In the genomic region with DNA sequence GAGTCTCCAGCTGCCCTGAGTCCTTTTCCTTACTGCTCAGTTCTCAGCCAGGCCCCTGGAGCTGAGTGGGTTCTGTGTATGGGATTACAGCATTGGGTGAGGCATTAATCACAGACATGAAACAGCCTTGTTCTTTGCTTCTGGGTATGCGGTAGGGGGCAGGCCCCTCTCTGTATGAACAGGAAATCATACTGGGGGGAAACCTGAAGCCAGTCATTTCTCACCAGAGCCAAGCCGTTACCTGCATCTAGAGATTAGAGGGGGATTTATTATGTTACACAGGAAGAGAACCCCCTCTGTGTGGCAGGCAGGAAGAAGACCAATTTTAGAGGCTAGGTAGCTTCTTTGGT, we compare ENCODE assay signal across 12 mouse cellular contexts. TPM values are rescaled to one million over a fixed set of nuclear protein-coding genes. Genes with fewer than 3 reads are reported as not detected.
DNase-seq lines count a peak whose midpoint lies in the region; ATAC-seq lines count a peak whose summit lies in the region.
"Had no signal": no experiment of that assay in that cellular context is flagged by ENCODE, and none has a peak within 500 bp of the region (broad histone marks: within the 10 kb centered on the region; RNA-seq: fewer than 3 reads in every experiment).

No protein-coding gene starts in this region.

- no peak overlapping the region for H3K4me3 ChIP-seq in heart, embryonic 12.5 days
- 0 out of 2 replicates have a peak overlapping the region, but pooled peaks have one; percentile 30 for H3K4me3 ChIP-seq in midbrain, embryonic 10.5 days
- no peak overlapping the region for H3K4me3 ChIP-seq in midbrain, embryonic 14.5 days (replicated peaks; ENCODE audit: low read depth, low read length)
- no peak overlapping the region for H3K4me3 ChIP-seq in limb, embryonic 11.5 days (ENCODE audit: low read depth, low read length)
- H3K4me3 ChIP-seq in stomach, embryonic 16.5 days (replicated peaks; ENCODE audit: low read length) = peak overlapping the region; percentile 28; the same call in 1 of the 2 replicates
- H3K4me3 ChIP-seq: left cerebral cortex, adult 2 months had no signal

- DNase-seq in heart, postnatal 4 days = no peak
- DNase-seq in midbrain, embryonic 10.5 days (ENCODE audit: low spot score) = no peak
- no peak for DNase-seq in midbrain, embryonic 14.5 days
- peak; percentile 43 for DNase-seq in limb, embryonic 11.5 days (ENCODE audit: low spot score)
- DNase-seq in thymus, postnatal 14 days = no peak
- DNase-seq: lung, postnatal 14 days; spleen, adult 18-20 months had no signal

- peaks cover 34% of the 10 kb centered on the region for H3K4me1 ChIP-seq in heart, embryonic 12.5 days (replicated peaks)
- peaks cover 48% of the 10 kb centered on the region for H3K4me1 ChIP-seq in midbrain, embryonic 10.5 days
- H3K4me1 ChIP-seq in midbrain, embryonic 14.5 days (ENCODE audit: control insufficient read depth, insufficient read depth, low read length) = peaks cover 21% of the 10 kb centered on the region
- H3K4me1 ChIP-seq in limb, embryonic 11.5 days (ENCODE audit: control insufficient read depth, insufficient read depth, low read length) = peaks cover 26% of the 10 kb centered on the region
- peaks cover 22% of the 10 kb centered on the region for H3K4me1 ChIP-seq in stomach, embryonic 16.5 days (ENCODE audit: control insufficient read depth, insufficient read depth, low read length)

- 0 out of 2 replicates have a peak, but pooled peaks cover 4% of the 10 kb centered on the region for H3K9me3 ChIP-seq in heart, embryonic 12.5 days (replicated peaks)
- peaks cover 11% of the 10 kb centered on the region; the same call in 1 of the 2 replicates for H3K9me3 ChIP-seq in midbrain, embryonic 10.5 days (replicated peaks)
- no peaks in the 10 kb centered on the region for H3K9me3 ChIP-seq in midbrain, embryonic 14.5 days (ENCODE audit: control insufficient read depth, low read length)
- no peaks in the 10 kb centered on the region for H3K9me3 ChIP-seq in limb, embryonic 11.5 days (ENCODE audit: control insufficient read depth, low read length)
- H3K9me3 ChIP-seq in stomach, embryonic 16.5 days (replicated peaks; ENCODE audit: control insufficient read depth, low read length) = no peaks in the 10 kb centered on the region

- peak overlapping the region; percentile 51 for H3K4me2 ChIP-seq in heart, embryonic 12.5 days
- H3K4me2 ChIP-seq in midbrain, embryonic 14.5 days (ENCODE audit: low read length) = no peak overlapping the region; the same call in 1 of the 2 replicates
- H3K4me2 ChIP-seq in limb, embryonic 11.5 days (ENCODE audit: low read depth, severe bottlenecking) = no peak overlapping the region
- H3K4me2 ChIP-seq in stomach, embryonic 16.5 days (ENCODE audit: low read depth, low read length) = peak overlapping the region; percentile 54

- H3K36me3 ChIP-seq in heart, embryonic 12.5 days = no peaks in the 10 kb centered on the region
- H3K36me3 ChIP-seq in midbrain, embryonic 10.5 days = no peaks in the 10 kb centered on the region; the same call in 1 of the 2 replicates
- no peaks in the 10 kb centered on the region for H3K36me3 ChIP-seq in midbrain, embryonic 14.5 days (ENCODE audit: control insufficient read depth, insufficient read depth, low read length)
- H3K36me3 ChIP-seq in limb, embryonic 11.5 days (ENCODE audit: control insufficient read depth, insufficient read depth, low read length) = no peaks in the 10 kb centered on the region
- H3K36me3 ChIP-seq in stomach, embryonic 16.5 days (ENCODE audit: control insufficient read depth, insufficient read depth, low read length) = no peaks in the 10 kb centered on the region

- peaks cover 7% of the 10 kb centered on the region; the same call in 1 of the 2 replicates for H3K27me3 ChIP-seq in heart, embryonic 12.5 days (replicated peaks)
- peaks cover 96% of the 10 kb centered on the region for H3K27me3 ChIP-seq in midbrain, embryonic 10.5 days (ENCODE audit: low read depth, poor library complexity, severe bottlenecking)
- H3K27me3 ChIP-seq in midbrain, embryonic 14.5 days (ENCODE audit: control insufficient read depth, insufficient read depth, low read length) = peaks cover 26% of the 10 kb centered on the region
- H3K27me3 ChIP-seq in limb, embryonic 11.5 days (ENCODE audit: control insufficient read depth, insufficient read depth, low read length) = no peaks in the 10 kb centered on the region
- H3K27me3 ChIP-seq in stomach, embryonic 16.5 days (ENCODE audit: control insufficient read depth, insufficient read depth, low read length) = no peaks in the 10 kb centered on the region

- H3K27ac ChIP-seq in heart, embryonic 12.5 days (ENCODE audit: poor library complexity, severe bottlenecking) = peak overlapping the region; percentile 42; the same call in 1 of the 2 replicates
- 0 out of 2 replicates have a peak overlapping the region, but pooled peaks have one; percentile 33 for H3K27ac ChIP-seq in midbrain, embryonic 10.5 days (replicated peaks)
- H3K27ac ChIP-seq in midbrain, embryonic 14.5 days (replicated peaks; ENCODE audit: low read depth, low read length) = no peak overlapping the region
- peak overlapping the region; percentile 39; the same call in 1 of the 2 replicates for H3K27ac ChIP-seq in limb, embryonic 11.5 days (replicated peaks; ENCODE audit: low read depth, low read length)
- H3K27ac ChIP-seq in stomach, embryonic 16.5 days (ENCODE audit: low read length) = peak overlapping the region; percentile 80
- H3K27ac ChIP-seq: left cerebral cortex, adult 2 months had no signal

- H3K9ac ChIP-seq in heart, embryonic 12.5 days = 0 out of 2 replicates have a peak overlapping the region, but pooled peaks have one; percentile 14
- H3K9ac ChIP-seq in midbrain, embryonic 14.5 days (replicated peaks; ENCODE audit: low read length) = no peak overlapping the region
- H3K9ac ChIP-seq in limb, embryonic 11.5 days (ENCODE audit: low read length) = no peak overlapping the region
- H3K9ac ChIP-seq in stomach, embryonic 16.5 days (ENCODE audit: low read length) = peak overlapping the region; percentile 24; the same call in 1 of the 2 replicates

- ATAC-seq in heart, embryonic 12.5 days (ENCODE audit: insufficient number of reproducible peaks, low FRiP score) = no peak
- ATAC-seq in midbrain, embryonic 14.5 days (ENCODE audit: low FRiP score, low TSS enrichment) = no peak
- ATAC-seq in limb, embryonic 11.5 days (ENCODE audit: insufficient number of reproducible peaks, low FRiP score, low TSS enrichment, low read depth) = peak; percentile 45; the same call in 1 of the 2 replicates
- ATAC-seq in stomach, embryonic 16.5 days (ENCODE audit: insufficient read depth, low FRiP score) = peak; percentile 47; the same call in 1 of the 2 replicates
- ATAC-seq in erythroblast, adult 5-6 weeks (replicated peaks; ENCODE audit: low FRiP score, poor library complexity, severe bottlenecking) = no peak
- ATAC-seq: activated CD4-positive, CD25-positive, alpha-beta regulatory T cell, adult 4 months had no signal

- 41% methylated on average over 2 of the region's 2 CpGs for WGBS in heart, embryonic 12.5 days
- 49% methylated on average over 2 of the region's 2 CpGs for WGBS in midbrain, embryonic 10.5 days
- whole genome bisulfite sequencing in midbrain, embryonic 14.5 days = 40% methylated on average over 2 of the region's 2 CpGs
- WGBS in limb, embryonic 11.5 days = 9% methylated on average over 2 of the region's 2 CpGs
- WGBS in stomach, embryonic 16.5 days = 20% methylated on average over 2 of the region's 2 CpGs

RNA-seq across cellular contexts. Expression of a gene that starts 43.1 kb away (rescaled TPM):
- 0.82 TPM in 1 of 2 replicates, not detected in the other for polyA plus RNA-seq in heart, embryonic 12.5 days (2016; fragmentation: Nextera tagmentation; extraction: Ambion mirVana)
- not detected for total RNA-seq in heart, postnatal 4 days (2021)
- 1.1 and 1.2 TPM in 2 replicates for polyA plus RNA-seq in midbrain, embryonic 10.5 days (2016; fragmentation: Nextera tagmentation; extraction: Ambion mirVana)
- polyA plus RNA-seq in midbrain, embryonic 14.5 days (2014; fragmentation: Nextera tagmentation; extraction: Ambion mirVana) = 0.67 and 0.70 TPM in 2 replicates
- polyA plus RNA-seq in limb, embryonic 11.5 days (2014; fragmentation: Nextera tagmentation; extraction: Ambion mirVana) = 1.4 and 1.8 TPM in 2 replicates
- polyA plus RNA-seq in stomach, embryonic 16.5 days (2015; fragmentation: Nextera tagmentation; extraction: Ambion mirVana) = 1.6 and 3.8 TPM in 2 replicates
- 2.3 and 7.1 TPM in 2 replicates for total RNA-seq in erythroblast, adult 5-6 weeks (2015; ENCODE audit: low replicate concordance)
- total RNA-seq in erythroblast, adult 5-6 weeks (2017; ENCODE audit: low replicate concordance) = not detected in 2 replicates
- total RNA-seq: left cerebral cortex, adult 2 months had no signal

Comparison
In these comparisons a context has a peak if more than half of its experiments do, and no peak if none do; other contexts are left out.
1. H3K4me3 ChIP-seq: peak in midbrain, embryonic 10.5 days (single experiment) and stomach, embryonic 16.5 days (single experiment); none in heart, embryonic 12.5 days (single experiment), midbrain, embryonic 14.5 days (single experiment) and limb, embryonic 11.5 days (single experiment).
2. ATAC-seq: peak in limb, embryonic 11.5 days (single experiment) and stomach, embryonic 16.5 days (single experiment); none in heart, embryonic 12.5 days (single experiment), midbrain, embryonic 14.5 days (single experiment) and erythroblast, adult 5-6 weeks (single experiment).
3. H3K4me2 ChIP-seq: peak in heart, embryonic 12.5 days (single experiment) and stomach, embryonic 16.5 days (single experiment); none in midbrain, embryonic 14.5 days (single experiment) and limb, embryonic 11.5 days (single experiment).
4. H3K9ac ChIP-seq: peak in heart, embryonic 12.5 days (single experiment) and stomach, embryonic 16.5 days (single experiment); none in midbrain, embryonic 14.5 days (single experiment) and limb, embryonic 11.5 days (single experiment).